Mouse (Mus musculus) megakaryocyte-erythroid progenitor cell, adult 5-6 weeks (primary cell): ENCODE measurements around the gene Vti1a. TPM values are rescaled to one million over a fixed set of nuclear protein-coding genes. Genes with fewer than 3 reads are reported as not detected.

Experiments
- ATAC-seq: replicated peaks from 2 replicates; pipeline ENCODE4 v1.8.0; 2016; ENCODE audit warnings: mild to moderate bottlenecking, inconsistent platforms; ENCODE audit not compliant: severe bottlenecking, poor library complexity, low FRiP score, low TSS enrichment
- total RNA-seq, 2 experiments: library from RNA; stranded (forward) in 1 of 2; stranded (reverse) in 1 of 2; fragments of 200-1000, 215-1000 nt in 1 of 2; fragments of >200 nt in 1 of 2; fragmentation: Nextera tagmentation in 1 of 2; gene quantifications; 2 replicates each; pipeline ENCODE4 v1.2.3; 2014 to 2017

Gene Vti1a
- total RNA-seq, 2 experiments from 2014 or later, result 54.3 to 56.4 TPM

- ATAC-seq, result no peak
Measured at GRCm38 (mm10) chr19:55593729-55594444, 277.8 kb downstream of the Vti1a start.

GRCm38 (mm10) chr19:55594451-55594850 lies 278.4 kb downstream of the Vti1a start:
- ATAC-seq, result no peak

GRCm38 (mm10) chr19:55595945-55596649 lies 280.0 kb downstream of the Vti1a start:
- no peak for ATAC-seq

GRCm38 (mm10) chr19:55596804-55597203 lies 280.7 kb downstream of the Vti1a start:
- no peak for ATAC-seq

GRCm38 (mm10) chr19:55597296-55597695 lies 281.2 kb downstream of the Vti1a start:
- no peak for ATAC-seq

- no peak for ATAC-seq
Measured at GRCm38 (mm10) chr19:55597951-55598350, 281.9 kb downstream of the Vti1a start.

GRCm38 (mm10) chr19:55599124-55599523 lies 283.0 kb downstream of the Vti1a start:
- no peak for ATAC-seq

- ATAC-seq, result no peak
Measured at GRCm38 (mm10) chr19:55607725-55608124, 291.6 kb downstream of the Vti1a start.

GRCm38 (mm10) chr19:55608858-55609375 lies 292.8 kb downstream of the Vti1a start:
- no peak for ATAC-seq

- ATAC-seq, result no peak
Measured at GRCm38 (mm10) chr19:55609806-55610205, 293.7 kb downstream of the Vti1a start.

- no peak for ATAC-seq
Measured at GRCm38 (mm10) chr19:55615743-55616142, 299.6 kb downstream of the Vti1a start.

- ATAC-seq, result no peak
Measured at GRCm38 (mm10) chr19:55616276-55616675, 300.2 kb downstream of the Vti1a start.

GRCm38 (mm10) chr19:55616937-55617336 lies 300.8 kb downstream of the Vti1a start:
- ATAC-seq, result no peak

- no peak for ATAC-seq
Measured at GRCm38 (mm10) chr19:55618546-55618945, 302.5 kb downstream of the Vti1a start.

- no peak for ATAC-seq
Measured at GRCm38 (mm10) chr19:55620411-55621008, 304.4 kb downstream of the Vti1a start.

GRCm38 (mm10) chr19:55621011-55621625 lies 305.0 kb downstream of the Vti1a start:
- ATAC-seq, result no peak

- ATAC-seq, result no peak
Measured at GRCm38 (mm10) chr19:55622821-55623220, 306.7 kb downstream of the Vti1a start.

- ATAC-seq, result no peak
Measured at GRCm38 (mm10) chr19:55623605-55624004, 307.5 kb downstream of the Vti1a start.

- ATAC-seq, result no peak
Measured at GRCm38 (mm10) chr19:55626483-55626882, 310.4 kb downstream of the Vti1a start.

GRCm38 (mm10) chr19:55626952-55627351 lies 310.9 kb downstream of the Vti1a start:
- no peak for ATAC-seq
